Mouse (Mus musculus) midbrain, embryonic 11.5 days (tissue): ENCODE measurements around the gene Coa5. TPM values are rescaled to one million over a fixed set of nuclear protein-coding genes. Genes with fewer than 3 reads are reported as not detected.

Experiments used
- ATAC-seq: fragments of 200-750 bp; cut with Nextera tagmentation; 2 replicates; pipeline ENCODE4 v1.8.0; 2017; ENCODE audit warnings: moderate TSS enrichment, moderate library complexity; ENCODE audit not compliant: low FRiP score
- DNase-seq: peaks from one replicate; pipeline ENCODE4 v3.0.0; 2015; ENCODE audit warnings: low spot score; ENCODE audit errors: missing footprints
- H3K27ac ChIP-seq: fragments of 300-500 bp; sonication (generic); 2 replicates; pipeline ENCODE4 v1.5.1; 2014; ENCODE audit warnings: low read depth, low read length
- H3K27me3 ChIP-seq: fragments of 300-500 bp; sonication (generic); 2 replicates; pipeline ENCODE4 v1.6.1; 2014; ENCODE audit warnings: mild to moderate bottlenecking, low read length, moderate library complexity, mixed read lengths; ENCODE audit not compliant: control insufficient read depth, insufficient read depth
- H3K36me3 ChIP-seq: fragments of 300-500 bp; sonication (generic); 2 replicates; pipeline ENCODE4 v1.6.1; 2014; ENCODE audit warnings: mild to moderate bottlenecking, low read length, moderate library complexity, mixed read lengths; ENCODE audit not compliant: control insufficient read depth, insufficient read depth
- H3K4me1 ChIP-seq: fragments of 300-500 bp; sonication (generic); 2 replicates; pipeline ENCODE4 v1.6.1; 2014; ENCODE audit warnings: low read length; ENCODE audit not compliant: control insufficient read depth, insufficient read depth
- H3K4me2 ChIP-seq: fragments of 300-500 bp; sonication (generic); 2 replicates; pipeline ENCODE4 v1.6.1; 2014; ENCODE audit warnings: mild to moderate bottlenecking, moderate library complexity
- H3K4me3 ChIP-seq: fragments of 300-500 bp; sonication (generic); 2 replicates; pipeline ENCODE4 v1.5.1; 2014; ENCODE audit warnings: low read depth, low read length
- H3K9ac ChIP-seq: fragments of 300-500 bp; sonication (generic); 2 replicates; pipeline ENCODE4 v1.6.1; 2014; ENCODE audit warnings: low read length
- H3K9me3 ChIP-seq: fragments of 300-500 bp; sonication (generic); 2 replicates; pipeline ENCODE4 v1.6.1; 2016; ENCODE audit warnings: low read length; ENCODE audit not compliant: control insufficient read depth
- WGBS: fragments of 180-500 bp; shearing (Covaris S2); extraction: QIAGEN DNeasy Blood & Tissue Kit; methylation state at CpG from one replicate; pipeline ENCODE4 v1.1.7; 2014; 5-methylcytosine and 5-hydroxymethylcytosine counted together
- polyA plus RNA-seq: library from polyadenylated mRNA; unstranded; fragments of >200 nt; fragmentation: Nextera tagmentation; extraction: Ambion mirVana; gene quantifications from 2 replicates; pipeline ENCODE4 v1.2.1, GENCODE M21; 2014

Gene Coa5
- polyA plus RNA-seq, 1 experiment from 2014 or later = 55.0 TPM

DNA sequence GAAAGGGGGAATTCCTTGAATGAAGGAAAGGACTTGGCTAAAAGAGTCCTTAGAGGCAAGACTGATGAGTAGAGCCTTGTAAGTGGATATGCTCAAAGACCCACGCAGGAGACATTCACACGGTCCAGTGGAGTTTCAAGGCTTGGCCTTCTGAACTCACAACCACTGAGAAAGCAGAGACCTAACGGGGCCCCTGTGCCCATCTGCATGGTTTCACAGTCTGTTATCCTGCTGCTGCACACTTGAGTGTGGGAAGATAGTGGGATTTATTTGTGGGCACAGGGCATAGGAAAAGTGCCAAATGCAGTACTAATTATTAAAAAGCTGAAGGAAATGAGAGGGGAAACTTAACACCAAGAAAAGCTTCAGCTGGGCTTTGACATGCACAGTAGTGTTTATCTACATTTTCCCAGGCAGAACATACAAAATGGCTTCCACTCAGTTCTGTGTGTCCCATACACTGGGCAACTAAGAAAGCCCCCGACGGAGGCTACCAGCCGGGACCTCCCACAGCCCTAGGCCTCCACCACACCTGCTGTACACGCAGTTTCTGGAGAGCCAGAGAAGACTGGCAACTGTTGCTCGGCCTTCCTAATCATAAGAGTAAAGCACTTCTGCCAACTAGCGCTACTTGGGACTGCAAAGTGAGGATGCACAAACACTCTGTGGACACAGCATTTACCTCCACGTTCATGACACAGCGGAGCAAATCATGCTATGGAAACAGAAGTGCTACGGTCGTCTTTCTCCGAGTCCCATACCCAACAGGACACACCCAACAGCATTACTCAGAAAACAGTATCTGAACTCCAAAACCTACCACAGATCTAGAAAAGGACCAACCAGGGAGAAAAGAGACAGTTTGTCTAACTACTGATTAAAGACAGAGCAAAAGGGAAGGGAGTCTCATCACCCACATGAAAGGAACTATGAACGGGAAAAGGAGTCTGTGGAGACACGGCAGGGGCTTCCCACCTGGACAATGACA lies 13.2 kb upstream of the Coa5 start:
- H3K9ac ChIP-seq = no peak overlapping the region
- H3K9me3 ChIP-seq = no peaks in the 10 kb centered on the region
- H3K4me3 ChIP-seq = no peak overlapping the region
- no peak for DNase-seq
- H3K36me3 ChIP-seq = no peaks in the 10 kb centered on the region; the same call in 1 of the 2 replicates
- H3K4me2 ChIP-seq = no peak overlapping the region
- H3K4me1 ChIP-seq = no peaks in the 10 kb centered on the region
- no peak for ATAC-seq
- H3K27me3 ChIP-seq = no peaks in the 10 kb centered on the region
- H3K27ac ChIP-seq = no peak overlapping the region
- WGBS = 94% methylated on average over 16 of the region's 16 CpGs

DNA sequence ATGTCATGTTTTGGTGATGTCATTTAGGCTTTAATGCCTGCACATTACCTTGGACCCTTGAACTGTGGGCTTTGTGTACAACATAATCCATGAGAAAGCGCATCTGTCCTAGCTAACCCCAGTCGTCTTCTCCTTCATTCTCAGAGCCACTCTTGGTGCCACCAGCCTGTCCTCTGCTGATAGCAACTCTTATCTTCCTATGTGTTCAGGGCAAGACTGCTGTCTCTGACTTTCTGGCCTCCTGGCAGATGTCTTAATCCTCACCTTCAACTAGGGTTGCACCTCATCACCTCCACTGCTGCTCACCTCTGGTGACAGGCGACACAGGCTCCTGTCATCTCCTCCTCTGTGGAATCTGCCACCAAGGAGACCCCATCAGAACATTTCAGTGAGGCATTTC lies 6.5 kb upstream of the Coa5 start:
- 89% methylated on average over 3 of the region's 3 CpGs for WGBS
- DNase-seq = no peak
- Histone ChIP-seq H3K9ac (no peak overlapping the region), H3K9me3 (no peaks in the 10 kb centered on the region), H3K27me3 (no peaks in the 10 kb centered on the region), H3K36me3 (peaks cover 14% of the 10 kb centered on the region), H3K27ac (no peak overlapping the region), H3K4me2 (no peak overlapping the region), H3K4me3 (no peak overlapping the region), H3K4me1 (no peaks in the 10 kb centered on the region)
- no peak for ATAC-seq

DNA sequence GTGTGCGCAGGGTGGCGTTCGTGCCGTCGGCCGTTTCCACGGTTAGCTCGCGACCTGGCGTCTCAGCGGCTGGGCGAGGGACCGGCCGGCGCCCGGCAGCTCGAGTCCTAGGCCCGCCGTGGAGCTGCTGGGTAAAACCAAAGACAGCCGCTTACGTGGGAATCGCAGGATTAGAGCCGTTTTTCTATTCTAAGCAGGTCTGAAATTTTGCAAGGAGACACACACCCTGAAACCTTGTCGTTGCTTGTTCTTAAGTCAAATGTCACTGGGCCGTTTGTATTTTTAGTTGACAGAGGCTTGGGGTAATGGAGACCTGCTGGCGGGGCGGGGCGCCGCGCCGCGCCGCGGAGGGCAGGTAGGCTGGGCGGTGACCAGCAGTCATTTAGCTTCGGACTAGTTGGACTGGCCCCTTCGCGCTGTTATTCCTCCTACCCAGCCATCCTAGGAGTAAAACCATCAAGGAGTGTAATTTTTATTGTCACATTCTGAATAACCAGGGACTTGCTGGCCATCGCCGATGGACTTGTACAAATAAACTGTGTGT lies 466 bp upstream of the Coa5 start:
- Histone ChIP-seq H3K4me2 (peak overlapping the region; percentile 72), H3K4me1 (peaks cover 13% of the 10 kb centered on the region), H3K27me3 (no peaks in the 10 kb centered on the region), H3K4me3 (peak overlapping the region; percentile 89), H3K9ac (peak overlapping the region; percentile 89), H3K9me3 (no peaks in the 10 kb centered on the region), H3K36me3 (peaks cover 7% of the 10 kb centered on the region), H3K27ac (no peak overlapping the region)
- ATAC-seq (peak; percentile 53), DNase-seq (no peak)
- 2% methylated on average over 40 of the region's 40 CpGs for WGBS

DNA sequence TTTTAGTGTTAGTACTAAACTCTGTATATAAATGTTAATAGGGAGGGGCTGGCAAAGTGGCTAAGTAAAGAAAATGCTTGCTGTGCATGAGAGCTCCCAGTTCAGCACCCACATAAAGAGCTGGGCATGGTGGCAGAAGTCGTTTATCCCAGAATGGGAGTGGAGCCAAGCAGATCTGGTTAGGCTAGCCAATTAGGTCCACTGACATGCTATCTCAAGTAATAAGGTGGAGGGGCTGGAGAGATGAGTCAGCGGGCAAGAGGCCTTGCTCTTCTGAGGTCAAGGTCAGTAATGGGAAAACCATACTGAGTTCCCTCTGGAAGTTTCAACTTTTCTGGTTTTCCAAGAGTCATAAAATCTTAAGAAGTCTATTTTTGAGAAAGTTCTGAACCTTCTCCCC lies 992 bp downstream of the Coa5 start:
- Histone ChIP-seq H3K4me3 (peak overlapping the region; percentile 89), H3K4me1 (peaks cover 13% of the 10 kb centered on the region), H3K4me2 (peak overlapping the region; percentile 85), H3K9ac (no peak overlapping the region), H3K27me3 (no peaks in the 10 kb centered on the region), H3K9me3 (0 out of 2 replicates have a peak, but pooled peaks cover 5% of the 10 kb centered on the region), H3K36me3 (peaks cover 6% of the 10 kb centered on the region), H3K27ac (no peak overlapping the region)
- ATAC-seq = no peak
- DNase-seq = no peak
- 69% methylated on average over 2 of the region's 2 CpGs for WGBS

DNA sequence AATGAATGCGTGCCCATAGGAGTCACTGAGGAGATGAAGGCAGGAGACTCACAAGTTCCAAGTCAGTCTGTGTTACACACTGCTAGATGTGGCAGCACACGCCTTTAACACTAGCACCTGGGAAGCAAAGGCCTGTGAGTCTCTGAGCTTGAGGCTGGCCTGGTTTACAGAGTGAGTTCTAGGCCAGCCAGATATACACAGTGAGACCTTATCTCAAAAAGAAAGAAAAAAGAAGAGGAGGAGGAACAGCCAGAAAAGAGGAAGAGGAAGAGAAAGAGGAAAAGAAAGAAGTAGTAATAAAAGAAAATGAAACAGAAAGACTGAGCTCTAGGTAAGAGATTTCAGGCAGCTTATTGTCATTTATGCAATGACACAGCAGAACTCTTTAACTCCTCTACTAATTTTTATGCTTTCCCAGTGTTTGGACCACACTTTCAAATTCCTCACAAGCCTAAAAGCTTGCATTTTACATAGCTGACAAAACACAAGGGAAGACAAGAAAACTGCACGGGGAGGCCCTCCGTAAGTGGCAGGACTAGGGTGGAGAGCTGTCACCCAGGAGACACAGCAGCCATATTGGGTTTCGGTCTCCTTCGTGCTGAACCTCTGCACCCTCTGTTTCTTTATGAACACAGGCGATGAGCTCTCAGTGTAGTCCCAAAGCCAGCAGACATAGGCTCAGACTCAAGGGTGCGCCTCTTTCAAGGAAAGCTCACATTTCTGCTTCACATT lies 2.6 kb downstream of the Coa5 start:
- H3K27me3 ChIP-seq = no peaks in the 10 kb centered on the region
- H3K4me3 ChIP-seq = no peak overlapping the region
- ATAC-seq (no peak), DNase-seq (no peak)
- H3K9ac ChIP-seq = no peak overlapping the region
- H3K4me2 ChIP-seq = no peak overlapping the region
- peaks cover 13% of the 10 kb centered on the region for H3K4me1 ChIP-seq
- H3K36me3 ChIP-seq = peaks cover 3% of the 10 kb centered on the region; the same call in 1 of the 2 replicates
- 0 out of 2 replicates have a peak, but pooled peaks cover 5% of the 10 kb centered on the region for H3K9me3 ChIP-seq
- no peak overlapping the region for H3K27ac ChIP-seq
- WGBS = 96% methylated on average over 8 of the region's 8 CpGs

DNA sequence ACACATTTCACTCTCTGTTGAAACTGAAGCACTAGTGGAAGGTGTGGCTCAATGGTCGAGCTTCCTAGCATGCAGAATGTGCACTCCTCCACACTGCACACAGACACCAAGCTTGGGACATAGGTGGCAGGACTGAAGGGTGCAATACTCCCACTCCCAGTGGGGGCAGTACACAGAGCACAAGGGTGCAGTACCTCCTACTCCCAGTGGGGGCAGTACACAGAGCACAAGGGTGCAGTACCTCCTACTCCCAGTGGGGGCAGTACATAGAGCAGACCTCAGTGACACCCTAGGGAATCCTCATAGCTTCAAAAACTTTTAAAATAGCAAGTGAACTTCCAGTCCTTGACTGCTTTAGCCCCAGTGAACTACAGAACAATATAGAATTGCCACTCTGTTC lies 10.5 kb downstream of the Coa5 start:
- DNase-seq (peak; percentile 89), ATAC-seq (no peak)
- Histone ChIP-seq H3K27me3 (no peaks in the 10 kb centered on the region), H3K27ac (no peak overlapping the region), H3K9ac (no peak overlapping the region), H3K36me3 (peaks cover 5% of the 10 kb centered on the region; the same call in 1 of the 2 replicates), H3K9me3 (0 out of 2 replicates have a peak, but pooled peaks cover 5% of the 10 kb centered on the region), H3K4me3 (no peak overlapping the region), H3K4me1 (no peaks in the 10 kb centered on the region), H3K4me2 (no peak overlapping the region)
- whole genome bisulfite sequencing = 97% methylated on average over 1 of the region's 1 CpGs

DNA sequence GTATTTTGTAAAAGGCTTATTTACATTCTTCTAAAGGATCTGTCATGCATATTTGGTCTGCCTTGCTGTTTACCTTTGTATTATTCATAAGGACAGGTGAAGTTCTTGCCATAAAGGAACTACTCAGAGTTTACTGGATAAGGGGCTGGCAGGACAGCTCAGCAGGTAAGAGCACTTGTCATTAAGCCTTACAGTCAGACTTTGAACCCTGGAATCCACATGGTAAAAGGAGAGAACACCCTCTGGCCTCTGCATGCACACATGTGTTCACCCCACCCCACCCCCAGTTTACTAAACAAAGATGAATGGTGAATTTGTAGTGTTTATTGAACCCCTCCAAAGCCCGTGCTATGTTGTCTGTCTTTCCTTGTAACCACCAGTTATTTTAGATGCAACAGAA lies 14.5 kb downstream of the Coa5 start:
- Histone ChIP-seq H3K4me1 (no peaks in the 10 kb centered on the region), H3K4me3 (no peak overlapping the region), H3K27me3 (no peaks in the 10 kb centered on the region), H3K9me3 (no peaks in the 10 kb centered on the region), H3K9ac (no peak overlapping the region), H3K36me3 (peaks cover 2% of the 10 kb centered on the region; the same call in 1 of the 2 replicates), H3K27ac (no peak overlapping the region), H3K4me2 (no peak overlapping the region)
- ATAC-seq (no peak), DNase-seq (no peak)
- 87% methylated on average over 1 of the region's 1 CpGs for WGBS

DNA sequence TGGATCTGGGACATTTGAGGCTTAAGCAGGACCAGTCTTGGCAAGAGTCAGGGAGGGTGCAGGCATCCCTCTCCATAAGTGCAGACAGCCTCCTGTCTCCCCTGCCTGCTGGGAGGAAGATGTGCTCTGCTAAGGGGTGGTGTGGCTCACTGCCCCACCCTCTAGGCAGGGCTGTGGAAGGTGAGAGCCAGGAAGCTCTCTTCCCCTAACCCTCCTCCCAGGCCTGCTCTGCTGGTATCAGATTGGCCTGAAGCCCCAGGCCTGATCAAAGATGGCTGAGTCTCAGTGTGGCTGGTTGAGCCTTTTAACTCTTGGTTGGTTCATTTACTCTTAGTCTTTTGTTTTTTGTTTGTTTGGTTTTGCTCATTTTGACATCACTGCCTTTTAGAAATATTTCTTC lies 20.3 kb downstream of the Coa5 start:
- Histone ChIP-seq H3K4me1 (no peaks in the 10 kb centered on the region), H3K27me3 (no peaks in the 10 kb centered on the region), H3K27ac (no peak overlapping the region), H3K9ac (no peak overlapping the region), H3K36me3 (no peaks in the 10 kb centered on the region), H3K4me3 (no peak overlapping the region), H3K4me2 (no peak overlapping the region), H3K9me3 (no peaks in the 10 kb centered on the region)
- no peak for ATAC-seq
- no peak for DNase-seq

DNA sequence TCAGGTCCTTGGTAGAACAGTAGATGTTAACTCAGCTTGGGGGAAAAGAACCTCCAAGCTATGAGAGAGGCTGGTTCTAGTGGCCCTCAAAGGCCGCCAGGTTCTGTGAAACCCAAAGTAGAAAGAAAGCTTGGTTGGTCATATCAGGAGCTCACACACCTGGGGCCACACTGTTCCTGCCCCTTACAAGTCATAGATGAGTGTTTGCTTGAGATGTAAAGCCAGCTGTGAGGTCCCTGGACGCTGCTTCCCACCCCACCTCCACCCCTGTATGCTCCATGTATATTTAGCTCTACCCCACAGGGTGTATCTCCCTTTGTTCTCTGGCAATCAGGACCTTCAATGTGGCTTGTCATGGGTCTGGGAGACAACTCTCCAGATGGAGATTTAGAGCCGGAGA lies 21.2 kb downstream of the Coa5 start:
- no peak for ATAC-seq
- WGBS = 82% methylated on average over 3 of the region's 3 CpGs

More for the DNA sequence above, 21.2 kb downstream of the Coa5 start:
- no peak for DNase-seq
- Histone ChIP-seq H3K9me3 (no peaks in the 10 kb centered on the region), H3K9ac (no peak overlapping the region), H3K36me3 (no peaks in the 10 kb centered on the region), H3K27ac (no peak overlapping the region), H3K4me2 (no peak overlapping the region), H3K27me3 (no peaks in the 10 kb centered on the region), H3K4me1 (no peaks in the 10 kb centered on the region), H3K4me3 (no peak overlapping the region)
